Mouse (Mus musculus): ENCODE results near the gene Cryzl1.

Gene Cryzl1

DNA sequence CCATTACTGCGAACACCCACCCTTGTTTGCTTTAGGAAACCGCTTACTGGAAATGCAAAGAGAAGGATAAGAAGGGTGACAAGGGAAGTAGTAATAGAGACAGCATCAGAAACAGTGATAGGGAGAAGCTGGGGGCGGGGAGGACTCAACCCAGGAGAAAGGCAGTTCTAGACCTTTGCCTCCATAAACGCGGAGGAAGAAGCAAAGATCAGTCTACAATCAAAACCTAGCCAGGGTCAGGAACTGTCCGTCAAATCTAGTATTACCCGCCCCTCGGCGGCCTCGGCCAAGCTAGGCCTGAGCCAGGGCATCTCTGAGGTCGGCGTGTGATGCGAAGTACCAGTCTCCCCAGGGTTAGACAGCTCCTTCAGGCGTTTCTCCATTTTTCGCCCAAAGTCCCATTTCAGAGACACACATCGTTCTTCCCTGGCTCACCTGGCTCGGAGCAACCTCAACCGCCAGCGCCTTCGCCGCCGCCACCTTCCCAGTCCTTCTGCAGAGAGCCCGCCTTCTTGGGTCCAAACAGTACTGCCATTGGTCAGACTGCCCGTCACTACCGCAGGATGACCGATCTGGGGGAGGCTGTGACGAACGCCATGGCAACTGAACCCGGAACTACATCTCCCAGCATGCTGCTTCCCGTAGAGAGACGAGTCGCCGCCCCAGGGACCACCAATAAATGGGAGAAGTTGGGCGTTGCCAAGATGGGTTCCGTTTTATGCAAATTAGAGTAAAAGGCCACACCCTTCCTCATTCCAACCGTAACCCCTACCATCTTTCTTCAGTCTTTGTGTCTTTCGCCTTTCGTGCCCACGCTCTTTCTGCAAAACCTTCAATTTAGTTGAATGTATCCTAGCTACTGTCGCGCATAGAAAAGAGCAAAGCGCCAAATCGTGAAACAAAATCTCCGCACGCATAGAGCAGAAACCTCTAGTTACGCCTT, at the start of gene Cryzl1:
Cryzl1 (minus strand) TSS at position 853 of the 943 bp plus-strand sequence.
- DNase-seq (ENCODE audit: low read depth, low spot score), result peak; percentile 100

GRCm38 (mm10) chr16:91772586-91772985, 43.8 kb upstream of the Cryzl1 start:
- no peak for DNase-seq (ENCODE audit: low read depth, low spot score)

DNA sequence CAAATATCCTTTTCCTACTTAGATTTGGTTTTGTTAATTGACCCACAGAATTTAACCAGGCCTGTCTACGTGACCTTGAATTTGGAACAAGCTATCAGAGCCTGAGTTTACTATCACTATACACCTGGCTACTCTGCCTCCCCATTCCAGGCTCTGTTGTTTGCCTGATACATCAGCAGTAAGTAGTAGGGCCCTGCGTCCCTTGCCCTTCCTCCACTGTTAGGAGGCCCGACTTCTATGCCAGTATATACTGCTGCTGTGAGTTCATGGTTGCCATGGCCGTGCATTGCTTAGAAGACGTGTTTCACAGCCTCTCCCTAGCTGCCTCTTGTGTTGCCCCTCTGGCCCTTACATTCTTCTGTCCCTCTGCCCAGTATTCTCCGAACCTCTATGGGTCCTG, 42.6 kb upstream of the Cryzl1 start:
- no peak for DNase-seq (ENCODE audit: low read depth, low spot score)

DNA sequence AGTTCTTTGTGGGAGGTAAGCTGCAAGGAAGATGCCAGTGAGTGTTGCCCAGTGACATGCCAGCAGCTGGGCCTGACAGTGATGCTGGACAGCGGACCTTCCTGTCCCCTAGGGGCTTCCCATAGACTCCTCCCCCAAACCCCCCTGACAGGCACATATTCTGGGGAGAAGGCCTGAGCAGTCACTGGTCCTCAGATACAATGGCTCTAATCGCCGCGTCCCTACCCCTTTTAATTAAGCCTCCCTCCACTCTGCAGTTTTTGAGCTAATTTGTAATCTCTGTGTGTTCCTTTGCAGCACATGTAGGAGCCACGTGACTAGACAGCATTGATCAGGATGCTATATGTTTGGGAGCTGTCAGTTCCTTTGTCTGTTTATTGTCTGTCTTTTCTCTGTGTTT, 41.9 kb upstream of the Cryzl1 start:
- no peak for DNase-seq (ENCODE audit: low read depth, low spot score)

GRCm38 (mm10) chr16:91769911-91770310, 41.1 kb upstream of the Cryzl1 start:
- DNase-seq (ENCODE audit: low read depth, low spot score), result no peak

GRCm38 (mm10) chr16:91768586-91768985, 39.8 kb upstream of the Cryzl1 start:
- no peak for DNase-seq (ENCODE audit: low read depth, low spot score)

GRCm38 (mm10) chr16:91767165-91767701, 38.5 kb upstream of the Cryzl1 start:
- no peak for DNase-seq (ENCODE audit: low read depth, low spot score)

DNA sequence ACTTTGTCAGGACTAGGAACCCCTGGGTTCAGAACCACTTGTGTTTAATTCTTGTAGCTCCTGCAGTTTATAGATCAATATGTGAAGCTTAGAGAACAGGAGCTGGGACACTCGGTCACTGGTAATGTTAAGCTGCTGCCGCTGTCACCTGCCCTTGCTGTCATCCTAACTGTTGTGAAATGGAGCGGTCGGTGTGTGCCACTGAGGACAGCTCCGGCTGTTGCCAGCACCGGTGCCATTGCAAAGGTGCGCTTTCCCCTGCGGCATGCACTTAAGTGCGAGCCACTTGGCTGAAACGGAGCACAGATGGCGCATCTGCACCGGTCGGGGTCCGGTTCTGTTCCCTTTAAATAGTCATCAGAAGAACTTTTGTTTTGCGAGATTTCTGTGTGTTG, 37.0 kb upstream of the Cryzl1 start:
- DNase-seq (ENCODE audit: low read depth, low spot score), result peak; percentile 11

GRCm38 (mm10) chr16:91765121-91765815, 36.5 kb upstream of the Cryzl1 start:
- peak; percentile 35 for DNase-seq (ENCODE audit: low read depth, low spot score)

DNA sequence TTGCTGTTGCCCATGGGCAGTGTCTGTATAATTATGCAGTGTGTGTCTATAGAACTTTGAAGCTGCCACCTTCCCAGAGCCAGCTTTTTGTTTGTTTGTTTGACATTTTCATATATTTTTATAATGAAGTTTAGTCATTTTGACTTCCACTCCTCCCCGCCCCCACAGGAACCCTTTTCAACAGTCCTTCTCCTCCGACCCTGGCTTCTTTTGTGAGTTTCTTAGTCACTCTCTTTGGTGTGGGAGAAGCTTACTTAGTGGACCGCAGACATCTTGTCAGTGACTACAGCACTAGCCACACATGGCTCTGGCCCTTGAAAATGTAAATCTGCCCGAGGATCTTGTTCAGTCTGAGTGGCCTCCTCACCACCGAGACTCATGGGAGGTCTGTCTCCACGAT, 35.6 kb upstream of the Cryzl1 start:
- DNase-seq (ENCODE audit: low read depth, low spot score), result no peak

DNA sequence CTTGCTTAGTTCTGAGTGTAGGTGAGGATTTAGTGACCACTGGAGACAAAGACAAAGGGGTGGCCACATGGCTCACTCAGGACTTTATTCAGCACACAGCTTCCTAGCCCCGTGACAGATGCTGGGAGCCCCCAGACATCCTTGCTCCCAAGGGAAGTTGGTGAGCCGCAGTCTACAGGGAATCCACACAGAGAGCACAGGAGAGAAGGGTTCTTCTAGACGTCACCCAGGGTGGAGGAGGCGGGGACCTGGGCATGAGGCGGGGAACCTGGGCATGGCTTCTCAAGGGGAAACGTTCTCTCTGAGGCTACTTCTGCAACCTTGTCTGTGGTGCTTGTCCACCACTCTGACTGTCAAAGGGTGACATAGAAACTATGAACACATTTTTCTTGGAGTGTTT, 35.2 kb upstream of the Cryzl1 start:
- DNase-seq (ENCODE audit: low read depth, low spot score), result no peak

GRCm38 (mm10) chr16:91762476-91762875, 33.7 kb upstream of the Cryzl1 start:
- no peak for DNase-seq (ENCODE audit: low read depth, low spot score)

DNA sequence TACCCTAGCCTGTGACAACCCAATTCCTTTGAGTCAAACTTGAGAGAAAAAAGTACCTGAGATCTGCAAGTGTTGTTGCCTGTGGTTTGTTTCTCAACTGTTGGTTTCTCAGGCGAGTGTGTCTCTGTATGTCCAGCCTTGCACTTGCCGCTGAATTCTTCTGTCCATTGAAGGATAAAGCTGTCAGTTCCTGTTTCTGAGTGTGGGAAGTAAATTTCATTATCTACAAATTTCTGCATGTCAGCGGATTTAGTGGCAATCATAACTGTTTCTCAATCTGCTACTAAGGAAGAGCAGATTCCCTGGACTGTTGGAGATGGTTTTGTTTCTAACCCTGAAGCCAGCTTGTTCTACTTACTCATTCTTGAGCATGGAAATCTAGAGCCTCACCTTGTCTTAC, 33.0 kb upstream of the Cryzl1 start:
- no peak for DNase-seq (ENCODE audit: low read depth, low spot score)

DNA sequence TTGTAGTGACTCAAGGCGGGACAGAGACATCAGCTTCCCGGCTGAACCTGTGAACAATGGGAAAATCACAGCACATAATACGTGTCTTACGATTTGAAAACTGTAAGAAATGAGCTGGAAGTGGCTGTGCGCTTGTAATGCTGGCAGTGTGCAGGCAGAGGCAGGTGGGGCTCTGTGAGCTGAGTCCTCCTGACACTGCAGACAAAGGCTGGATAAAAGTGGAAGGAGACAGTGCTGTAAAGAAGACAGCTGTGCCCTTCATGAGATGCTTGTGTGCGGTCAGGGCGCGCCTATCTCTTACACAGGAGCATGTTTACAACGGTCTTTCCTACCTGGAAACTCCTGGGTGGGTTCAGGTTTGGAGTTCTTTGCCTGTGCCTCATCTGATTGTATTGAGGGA, 32.4 kb upstream of the Cryzl1 start:
- no peak for DNase-seq (ENCODE audit: low read depth, low spot score)

- DNase-seq (ENCODE audit: low read depth, low spot score), result no peak
Observed at GRCm38 (mm10) chr16:91754957-91755356, 26.2 kb upstream of the Cryzl1 start.

- no peak for DNase-seq (ENCODE audit: low read depth, low spot score)
Observed at GRCm38 (mm10) chr16:91753611-91754010, 24.8 kb upstream of the Cryzl1 start.

- DNase-seq (ENCODE audit: low read depth, low spot score), result no peak
Observed at GRCm38 (mm10) chr16:91751644-91752385, 23.0 kb upstream of the Cryzl1 start.

DNA sequence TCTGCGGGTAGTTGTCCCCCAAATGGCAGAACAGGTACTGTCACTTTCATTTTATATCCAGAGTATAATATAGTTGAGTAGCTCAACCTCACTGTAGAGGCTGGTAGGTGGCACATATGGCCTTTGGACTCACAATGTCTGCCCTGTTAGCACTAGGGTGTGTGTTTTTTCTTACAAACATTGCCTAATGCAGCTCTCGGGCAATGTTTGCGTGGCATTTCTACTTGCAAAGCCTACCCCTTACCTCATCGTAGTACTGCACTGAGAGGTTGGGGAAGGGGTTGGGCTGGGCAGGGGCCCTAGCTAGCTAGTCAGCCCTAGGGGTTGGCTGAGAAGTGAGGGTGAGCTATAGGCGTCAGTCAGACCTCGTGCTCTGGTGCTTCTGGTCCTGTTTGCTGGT, 18.8 kb upstream of the Cryzl1 start:
- DNase-seq (ENCODE audit: low read depth, low spot score), result no peak

- DNase-seq (ENCODE audit: low read depth, low spot score), result no peak
Observed at GRCm38 (mm10) chr16:91746101-91746950, 17.6 kb upstream of the Cryzl1 start.

DNA sequence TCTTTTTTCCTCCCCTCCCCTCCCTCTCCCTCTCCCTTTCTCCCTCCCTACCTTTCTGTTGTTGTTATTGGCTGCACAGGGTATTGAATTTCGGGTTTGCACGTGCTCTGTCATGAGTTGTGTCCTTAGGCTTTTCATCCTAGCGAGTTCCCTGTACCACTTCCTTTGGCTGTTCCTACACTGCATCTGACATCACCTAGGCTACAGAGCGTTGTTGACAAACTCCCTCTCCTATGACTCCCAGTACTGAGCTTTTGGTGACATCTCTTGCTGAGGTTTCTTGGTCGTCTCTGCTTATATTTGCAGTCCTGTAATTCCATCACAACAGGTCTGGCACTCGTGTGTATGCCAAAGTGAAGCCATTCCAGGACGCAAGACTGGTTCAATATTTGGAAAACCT, 14.3 kb upstream of the Cryzl1 start:
- DNase-seq (ENCODE audit: low read depth, low spot score), result no peak

DNA sequence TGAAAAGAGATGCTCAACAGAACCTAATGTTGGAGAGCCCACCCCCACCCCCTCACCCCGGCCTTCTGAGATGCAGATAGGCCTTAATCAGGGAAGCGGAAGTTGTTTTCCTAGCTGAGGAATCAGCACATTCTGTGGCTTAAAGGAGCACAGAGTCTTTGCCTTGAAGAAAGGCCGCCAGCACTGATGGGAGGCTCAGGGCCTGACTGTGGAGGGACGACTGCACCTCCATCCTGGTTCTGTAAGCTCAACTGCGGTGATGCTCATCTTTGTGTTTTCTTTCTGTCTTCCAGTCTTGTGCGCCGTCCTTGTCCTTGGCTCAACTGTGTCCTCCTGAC, 12.1 kb upstream of the Cryzl1 start:
- DNase-seq (ENCODE audit: low read depth, low spot score), result peak; percentile 47
